Mouse (Mus musculus) thymus, adult 2 months (tissue): ENCODE results near the gene Olfr1122. TPM values are rescaled to one million over a fixed set of nuclear protein-coding genes. Genes with fewer than 3 reads are reported as not detected.

Source experiments
- DNase-seq: peaks from one replicate; pipeline ENCODE4 v3.0.0; 2021
- H3K27ac ChIP-seq: fragments of 200-500 bp; 2 replicates; pipeline ENCODE4 v1.5.1; 2012; ENCODE audit warnings: low read length, control low read depth; ENCODE audit not compliant: control insufficient read depth, insufficient read depth
- H3K27me3 ChIP-seq: fragments of 200-500 bp; 2 replicates; pipeline ENCODE4 v1.6.1; 2012; ENCODE audit warnings: mild to moderate bottlenecking, low read length, moderate library complexity, mixed read lengths; ENCODE audit not compliant: control insufficient read depth, insufficient read depth
- H3K36me3 ChIP-seq: fragments of 200-500 bp; 2 replicates; pipeline ENCODE4 v1.6.1; 2012; ENCODE audit warnings: mild to moderate bottlenecking, low read length, moderate library complexity; ENCODE audit not compliant: control insufficient read depth, insufficient read depth
- H3K4me1 ChIP-seq: fragments of 200-500 bp; replicated peaks from 2 replicates; pipeline ENCODE4 v1.6.1; 2012; ENCODE audit warnings: low read length; ENCODE audit not compliant: control insufficient read depth, insufficient read depth
- H3K4me3 ChIP-seq: fragments of 200-500 bp; 2 replicates; pipeline ENCODE4 v1.5.1; 2012; ENCODE audit warnings: mild to moderate bottlenecking, low read length, control low read depth, moderate library complexity; ENCODE audit not compliant: control insufficient read depth, insufficient read depth
- CTCF ChIP-seq: fragments of 200-500 bp; IDR thresholded peaks from 2 replicates; pipeline ENCODE4 v1.5.1; 2012; ENCODE audit warnings: mild to moderate bottlenecking, control low read depth, low read length, moderate library complexity, borderline replicate concordance; ENCODE audit not compliant: control insufficient read depth, poor library complexity, insufficient read depth; ENCODE audit errors: extremely low read depth
- POLR2A ChIP-seq: fragments of 200-500 bp; IDR thresholded peaks from 2 replicates; pipeline ENCODE4 v1.6.1; 2012; ENCODE audit warnings: mild to moderate bottlenecking, low read length, control low read depth, moderate library complexity; ENCODE audit not compliant: control insufficient read depth, poor library complexity, insufficient read depth; ENCODE audit errors: extremely low read depth
- WGBS: fragments of 180-500 bp; shearing (Covaris S2); methylation state at CpG from one replicate; pipeline ENCODE4 v1.1.7; 2018; 5-methylcytosine and 5-hydroxymethylcytosine counted together
- polyA plus RNA-seq: library from polyadenylated mRNA; depleted of rRNA; stranded (reverse); fragments of >200 nt; gene quantifications from 2 replicates; pipeline ENCODE4 v1.2.3, GENCODE M21; 2012; rRNA removed

The Olfr1122 gene
- polyA plus RNA-seq, 1 experiment, result not detected

- Histone ChIP-seq H3K4me3 (no peak within 1 kb of the TSS), H3K27me3 (no peaks in the 10 kb centered on the region), H3K27ac (no peak within 1 kb of the TSS), H3K4me1 (no peaks in the 10 kb centered on the region), H3K36me3 (no peaks in the 10 kb centered on the region)
- no peak for TF ChIP-seq POLR2A
- TF ChIP-seq CTCF, result no peak
- DNase-seq, result no peak
- WGBS, result 91% methylated on average over 1 of the region's 1 CpGs
Observed at GRCm38 (mm10) chr2:87416335-87416734, 30.7 kb downstream of the Olfr1122 start, which contains the start of gene Olfr1123. Gene Olfr1123 (plus strand): TSS chr2:87416635.

GRCm38 (mm10) chr2:87429975-87430374 is 44.3 kb downstream of the Olfr1122 start, which contains the start of gene Olfr1124:
Gene Olfr1124 (plus strand): TSS chr2:87430275.
- Histone ChIP-seq H3K4me1 (no peaks in the 10 kb centered on the region), H3K27ac (no peak within 1 kb of the TSS), H3K36me3 (no peaks in the 10 kb centered on the region), H3K4me3 (no peak within 1 kb of the TSS), H3K27me3 (no peaks in the 10 kb centered on the region)
- no peak for TF ChIP-seq POLR2A
- WGBS, result 98% methylated on average over 1 of the region's 1 CpGs
- DNase-seq, result no peak

GRCm38 (mm10) chr2:87437731-87438130 is 52.1 kb downstream of the Olfr1122 start:
- Histone ChIP-seq H3K36me3 (no peaks in the 10 kb centered on the region), H3K4me1 (no peaks in the 10 kb centered on the region), H3K27ac (no peak overlapping the region), H3K27me3 (no peaks in the 10 kb centered on the region), H3K4me3 (no peak overlapping the region)
- WGBS, result 92% methylated on average over 16 of the region's 16 CpGs
- DNase-seq, result no peak
- no peak for TF ChIP-seq CTCF
- TF ChIP-seq POLR2A, result no peak

Other genes with a start within 250 kb of the Olfr1122 start
- gene Olfr1110, start 245.5 kb upstream of the Olfr1122 start, polyA plus RNA-seq, result not detected in 2 replicates
- gene Olfr1111, start 233.2 kb upstream of the Olfr1122 start, polyA plus RNA-seq, result not detected in 2 replicates
- gene Olfr1112, start 198.1 kb upstream of the Olfr1122 start, polyA plus RNA-seq, result not detected in 2 replicates
- not detected in 2 replicates for gene Olfr1113, start 176.9 kb upstream of the Olfr1122 start, polyA plus RNA-seq
- gene Olfr1115, start 137.8 kb upstream of the Olfr1122 start, polyA plus RNA-seq, result not detected in 2 replicates
- not detected in 2 replicates for gene Olfr1116, start 118.3 kb upstream of the Olfr1122 start, polyA plus RNA-seq
- gene Olfr1118, start 78.3 kb upstream of the Olfr1122 start, polyA plus RNA-seq, result not detected in 2 replicates
- not detected in 2 replicates for gene Olfr1120, start 31.0 kb upstream of the Olfr1122 start, polyA plus RNA-seq
- gene Olfr1121, start 16.0 kb upstream of the Olfr1122 start, polyA plus RNA-seq, result not detected in 2 replicates
- gene Olfr1123, start 30.8 kb downstream of the Olfr1122 start, polyA plus RNA-seq, result not detected in 2 replicates
- gene Olfr1124, start 44.4 kb downstream of the Olfr1122 start, polyA plus RNA-seq, result not detected in 2 replicates
- not detected in 2 replicates for gene Olfr1126, start 68.1 kb downstream of the Olfr1122 start, polyA plus RNA-seq
- not detected in 2 replicates for gene Pramel7, start 111.2 kb downstream of the Olfr1122 start, polyA plus RNA-seq
- not detected in 2 replicates for gene Pramel6, start 120.7 kb downstream of the Olfr1122 start, polyA plus RNA-seq
- gene Olfr153, start 145.9 kb downstream of the Olfr1122 start, polyA plus RNA-seq, result not detected in 2 replicates
- not detected in 2 replicates for gene Olfr1128, start 159.7 kb downstream of the Olfr1122 start, polyA plus RNA-seq
- not detected in 2 replicates for gene Olfr1129, start 188.1 kb downstream of the Olfr1122 start, polyA plus RNA-seq
- not detected in 2 replicates for gene Olfr1130, start 220.4 kb downstream of the Olfr1122 start, polyA plus RNA-seq
- gene Olfr1131, start 241.3 kb downstream of the Olfr1122 start, polyA plus RNA-seq, result not detected in 2 replicates